Mouse (Mus musculus): ENCODE data around the gene Kcne4. TPM values are rescaled to one million over a fixed set of nuclear protein-coding genes. Genes with fewer than 3 reads are reported as not detected.

Gene Kcne4
- polyA plus RNA-seq, 2 experiments = 0.06 to 0.13 TPM

- H3K9me3 ChIP-seq (ENCODE audit: control insufficient read depth, low read length) = no peaks in the 10 kb centered on the region
- no peak overlapping the region for H3K4me3 ChIP-seq (ENCODE audit: insufficient read depth in 1 of 2, low read depth in 2 of 2, low read length in 2 of 2)
- WGBS (ENCODE audit: insufficient replicate concordance) = 48% methylated on average over 4 of the region's 4 CpGs
- no peak overlapping the region for H3K9ac ChIP-seq (replicated peaks)
- H3K27ac ChIP-seq = no peak overlapping the region
- no peak for TF ChIP-seq CTCF (IDR thresholded peaks at IDR 0.05; ENCODE audit: low read depth)
- TF ChIP-seq EP300 (IDR thresholded peaks at IDR 0.05; ENCODE audit: low read depth) = no peak
- ATAC-seq (ENCODE audit: insufficient read depth) (no peak), DNase-seq (ENCODE audit: low read depth in 3 of 3, low spot score in 3 of 3) (no peak)
- no peak overlapping the region for H3K4me2 ChIP-seq (ENCODE audit: low read depth)
- H3K27me3 ChIP-seq (ENCODE audit: control insufficient read depth, insufficient read depth, low read length) = no peaks in the 10 kb centered on the region
- no peaks in the 10 kb centered on the region for H3K4me1 ChIP-seq (replicated peaks; ENCODE audit: control insufficient read depth in 2 of 2, insufficient read depth in 2 of 2, low read length in 1 of 2)
- no peaks in the 10 kb centered on the region for H3K36me3 ChIP-seq (replicated peaks; ENCODE audit: control insufficient read depth, insufficient read depth, low read depth)
These were observed 6.7 kb upstream of the Kcne4 start for GRCm38 (mm10) chr1:78809819-78810218.

- Histone ChIP-seq H3K9me3 (ENCODE audit: control insufficient read depth, low read length) (no peaks in the 10 kb centered on the region), H3K9ac (replicated peaks) (no peak overlapping the region), H3K4me2 (ENCODE audit: low read depth) (no peak overlapping the region), H3K4me3 (ENCODE audit: insufficient read depth in 1 of 2, low read depth in 2 of 2, low read length in 2 of 2) (no peak overlapping the region), H3K36me3 (replicated peaks; ENCODE audit: control insufficient read depth, insufficient read depth, low read depth) (no peaks in the 10 kb centered on the region), H3K4me1 (replicated peaks; ENCODE audit: control insufficient read depth in 2 of 2, insufficient read depth in 2 of 2, low read length in 1 of 2) (no peaks in the 10 kb centered on the region), H3K27me3 (ENCODE audit: control insufficient read depth, insufficient read depth, low read length) (no peaks in the 10 kb centered on the region), H3K27ac (no peak overlapping the region)
- ATAC-seq (ENCODE audit: insufficient read depth) (no peak), DNase-seq (ENCODE audit: low read depth in 3 of 3, low spot score in 3 of 3) (no peak)
- no peak for TF ChIP-seq EP300 (IDR thresholded peaks at IDR 0.05; ENCODE audit: low read depth)
- TF ChIP-seq CTCF (IDR thresholded peaks at IDR 0.05; ENCODE audit: low read depth) = no peak
- 44% methylated on average over 3 of the region's 3 CpGs for WGBS (ENCODE audit: insufficient replicate concordance)
These were observed 5.7 kb upstream of the Kcne4 start for GRCm38 (mm10) chr1:78810904-78811303.

GRCm38 (mm10) chr1:78811975-78812490, 4.5 kb upstream of the Kcne4 start:
- no peaks in the 10 kb centered on the region for H3K36me3 ChIP-seq (replicated peaks; ENCODE audit: control insufficient read depth, insufficient read depth, low read depth)
- H3K9ac ChIP-seq (replicated peaks) = no peak overlapping the region
- no peak overlapping the region for H3K27ac ChIP-seq
- ATAC-seq (ENCODE audit: insufficient read depth) (no peak), DNase-seq (ENCODE audit: low read depth in 3 of 3, low spot score in 3 of 3) (no peak)
- no peak overlapping the region for H3K4me3 ChIP-seq (ENCODE audit: insufficient read depth in 1 of 2, low read depth in 2 of 2, low read length in 2 of 2)
- no peaks in the 10 kb centered on the region for H3K9me3 ChIP-seq (ENCODE audit: control insufficient read depth, low read length)
- no peaks in the 10 kb centered on the region for H3K27me3 ChIP-seq (ENCODE audit: control insufficient read depth, insufficient read depth, low read length)
- TF ChIP-seq CTCF (IDR thresholded peaks at IDR 0.05; ENCODE audit: low read depth) (no peak), EP300 (IDR thresholded peaks at IDR 0.05; ENCODE audit: low read depth) (no peak)
- H3K4me2 ChIP-seq (ENCODE audit: low read depth) = no peak overlapping the region
- WGBS (ENCODE audit: insufficient replicate concordance) = 58% methylated on average over 10 of the region's 10 CpGs
- H3K4me1 ChIP-seq (replicated peaks; ENCODE audit: control insufficient read depth in 2 of 2, insufficient read depth in 2 of 2, low read length in 1 of 2) = no peaks in the 10 kb centered on the region

- whole genome bisulfite sequencing (ENCODE audit: insufficient replicate concordance) = 61% methylated on average over 16 of the region's 16 CpGs
These were observed 1.2 kb downstream of the Kcne4 start for GRCm38 (mm10) chr1:78817756-78818155.

GRCm38 (mm10) chr1:78818630-78819526, 2.3 kb downstream of the Kcne4 start:
- 45% methylated on average over 11 of the region's 11 CpGs for WGBS (ENCODE audit: insufficient replicate concordance)
- no peaks in the 10 kb centered on the region for H3K27me3 ChIP-seq (ENCODE audit: control insufficient read depth, insufficient read depth, low read length)
- H3K36me3 ChIP-seq (replicated peaks; ENCODE audit: control insufficient read depth, insufficient read depth, low read depth) = no peaks in the 10 kb centered on the region
- no peak for TF ChIP-seq EP300 (IDR thresholded peaks at IDR 0.05; ENCODE audit: low read depth)
- no peak overlapping the region for H3K27ac ChIP-seq
- no peak overlapping the region for H3K4me2 ChIP-seq (ENCODE audit: low read depth)
- peaks cover 0 to 2% of the 10 kb centered on the region in 2 experiments; a peak in 1 of 4 replicates for H3K4me1 ChIP-seq (replicated peaks; ENCODE audit: control insufficient read depth in 2 of 2, insufficient read depth in 2 of 2, low read length in 1 of 2)
- no peaks in the 10 kb centered on the region for H3K9me3 ChIP-seq (ENCODE audit: control insufficient read depth, low read length)
- no peak overlapping the region for H3K4me3 ChIP-seq (ENCODE audit: insufficient read depth in 1 of 2, low read depth in 2 of 2, low read length in 2 of 2)
- no peak for DNase-seq (ENCODE audit: low read depth in 3 of 3, low spot score in 3 of 3)
- no peak overlapping the region for H3K9ac ChIP-seq (replicated peaks)
- no peak for ATAC-seq (ENCODE audit: insufficient read depth)

More at GRCm38 (mm10) chr1:78817756-78818155, 1.2 kb downstream of the Kcne4 start:
- H3K36me3 ChIP-seq (replicated peaks; ENCODE audit: control insufficient read depth, insufficient read depth, low read depth) = no peaks in the 10 kb centered on the region
- H3K27ac ChIP-seq = no peak overlapping the region
- no peaks in the 10 kb centered on the region for H3K27me3 ChIP-seq (ENCODE audit: control insufficient read depth, insufficient read depth, low read length)
- no peak for TF ChIP-seq EP300 (IDR thresholded peaks at IDR 0.05; ENCODE audit: low read depth)
- TF ChIP-seq CTCF (IDR thresholded peaks at IDR 0.05; ENCODE audit: low read depth) = no peak
- DNase-seq (ENCODE audit: low read depth in 3 of 3, low spot score in 3 of 3) (no peak), ATAC-seq (ENCODE audit: insufficient read depth) (no peak)
- H3K9ac ChIP-seq (replicated peaks) = no peak overlapping the region
- H3K4me1 ChIP-seq (replicated peaks; ENCODE audit: control insufficient read depth in 2 of 2, insufficient read depth in 2 of 2, low read length in 1 of 2) = peaks cover 0 to 2% of the 10 kb centered on the region in 2 experiments; a peak in 1 of 4 replicates
- H3K4me2 ChIP-seq (ENCODE audit: low read depth) = no peak overlapping the region
- no peak overlapping the region for H3K4me3 ChIP-seq (ENCODE audit: insufficient read depth in 1 of 2, low read depth in 2 of 2, low read length in 2 of 2)
- no peaks in the 10 kb centered on the region for H3K9me3 ChIP-seq (ENCODE audit: control insufficient read depth, low read length)

All from liver, embryonic 14.5 days (tissue).